Mouse (Mus musculus) erythroblast, adult 5-6 weeks (primary cell): ENCODE data around the gene Stoml3. TPM values are rescaled to one million over a fixed set of nuclear protein-coding genes. Genes with fewer than 3 reads are reported as not detected.
A peak's percentile ranks its signal among the peaks of the same experiment; 100 is the strongest.

Experiments used
- ATAC-seq: replicated peaks from 2 replicates; pipeline ENCODE4 v1.8.0; 2016; ENCODE audit warnings: moderate number of reproducible peaks, mild to moderate bottlenecking, moderate TSS enrichment, inconsistent platforms; ENCODE audit not compliant: poor library complexity, low FRiP score, severe bottlenecking
- total RNA-seq, 2 experiments: library from RNA; stranded (forward) in 1 of 2; stranded (reverse) in 1 of 2; fragments of 150-400 nt in 1 of 2; fragments of 200-764, 138-1000 nt in 1 of 2; gene quantifications; 2 replicates each; pipeline versions ENCODE4 v1.2.3 to v1.2.4; 2015 to 2017; ENCODE audit warnings: low replicate concordance in 2 of 2

The Stoml3 gene
- total RNA-seq (2015; ENCODE audit: low replicate concordance), result not detected in 2 replicates
- total RNA-seq (2017; ENCODE audit: low replicate concordance), result not detected in 2 replicates

DNA sequence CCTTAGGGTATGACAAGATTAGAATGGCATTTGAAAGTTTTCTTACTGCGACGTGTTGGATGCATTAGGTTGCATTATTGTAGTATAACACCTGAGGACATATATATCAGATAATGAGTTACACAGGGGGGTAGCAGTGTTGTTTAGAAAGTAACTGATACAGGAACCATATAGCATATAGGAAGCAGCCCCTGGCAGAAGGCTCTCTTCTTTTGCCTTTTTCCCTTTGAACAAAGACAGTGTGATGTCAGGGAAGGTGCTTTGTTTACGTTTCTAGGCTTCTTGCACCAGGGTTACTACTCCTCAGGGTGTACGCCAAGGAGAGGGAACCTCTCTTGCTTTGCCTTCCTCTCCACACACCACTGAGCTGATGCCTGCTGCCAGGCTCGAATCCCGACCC lies at the start of gene Stoml3:
Gene Stoml3, plus strand, starts transcription at position 301 of the 400 bp plus-strand sequence.
- no peak for ATAC-seq

DNA sequence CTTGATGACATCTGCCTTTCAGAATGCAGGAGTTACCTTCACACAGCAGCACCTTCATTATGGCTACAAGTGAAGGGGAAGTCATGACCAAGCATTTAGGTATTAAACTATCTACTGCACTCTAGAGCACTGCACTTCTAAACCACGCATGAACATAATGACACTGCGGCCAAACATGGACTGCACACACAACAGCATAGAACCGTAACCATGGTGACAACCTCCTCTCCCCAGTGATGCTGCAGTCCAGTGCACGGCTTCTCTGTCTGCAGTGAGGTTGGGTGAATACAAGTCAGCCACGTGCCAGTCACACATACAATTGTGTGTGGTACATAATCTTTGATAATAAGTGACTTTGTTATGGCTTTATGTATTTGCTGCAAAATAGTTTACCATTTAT lies 42.9 kb upstream of the Stoml3 start:
- no peak for ATAC-seq

DNA sequence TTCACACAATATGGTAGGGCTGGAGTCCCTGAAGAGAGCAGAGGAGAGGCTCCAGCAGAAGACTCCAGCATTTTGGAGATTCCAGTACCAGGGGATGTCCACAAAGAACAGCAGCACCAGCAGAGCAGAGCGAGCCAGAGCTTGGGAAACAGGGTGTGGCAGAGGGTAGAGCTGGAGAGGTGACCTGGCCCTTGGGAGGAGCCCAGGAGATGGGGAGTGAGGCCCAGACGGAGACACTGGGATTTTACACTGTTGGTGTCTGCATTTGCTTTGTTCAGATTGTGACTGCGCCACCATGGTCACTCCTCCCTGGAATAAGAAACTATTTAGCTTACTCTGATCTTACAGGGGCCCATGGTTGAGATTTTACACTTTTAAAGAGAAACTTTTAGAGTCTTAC lies 41.7 kb upstream of the Stoml3 start:
- ATAC-seq, result no peak

DNA sequence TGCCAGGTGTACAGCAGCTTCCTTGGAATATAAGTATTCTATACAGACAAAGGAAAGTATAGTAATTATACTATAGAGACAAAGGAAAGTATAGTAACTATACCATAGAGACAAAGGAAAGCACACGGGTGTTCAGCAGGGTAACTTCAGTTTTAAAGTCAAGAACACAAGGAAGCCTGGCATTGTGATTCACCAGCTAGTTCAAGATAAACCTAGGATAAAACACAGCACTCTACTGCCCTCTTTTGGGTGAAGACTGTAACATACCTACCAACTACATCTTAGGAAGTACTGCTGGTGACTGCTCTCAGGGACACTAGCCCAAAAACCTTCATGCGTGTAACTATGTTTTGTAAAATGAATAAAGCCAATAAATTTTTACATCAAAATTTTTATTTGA lies 40.2 kb upstream of the Stoml3 start:
- no peak for ATAC-seq

DNA sequence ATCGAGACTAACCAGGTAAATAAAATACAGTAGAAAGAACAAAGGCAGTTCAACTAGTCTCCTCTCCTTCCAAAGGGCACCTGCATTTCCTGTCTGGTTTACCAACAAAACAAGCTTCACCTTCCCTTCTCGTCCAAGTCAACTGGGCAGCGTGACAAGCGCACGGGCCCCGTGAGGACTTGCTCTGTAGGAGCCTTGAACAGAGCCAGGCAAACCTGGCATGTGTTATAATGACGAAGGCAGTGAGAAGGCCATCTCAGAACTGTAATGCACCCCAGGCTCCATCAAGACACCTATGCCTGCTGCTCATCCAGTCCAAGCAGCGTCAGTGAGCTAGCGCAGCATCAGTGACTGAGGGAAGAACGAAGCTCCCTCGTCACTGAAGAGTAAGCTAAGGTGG lies 37.8 kb upstream of the Stoml3 start:
- no peak for ATAC-seq

DNA sequence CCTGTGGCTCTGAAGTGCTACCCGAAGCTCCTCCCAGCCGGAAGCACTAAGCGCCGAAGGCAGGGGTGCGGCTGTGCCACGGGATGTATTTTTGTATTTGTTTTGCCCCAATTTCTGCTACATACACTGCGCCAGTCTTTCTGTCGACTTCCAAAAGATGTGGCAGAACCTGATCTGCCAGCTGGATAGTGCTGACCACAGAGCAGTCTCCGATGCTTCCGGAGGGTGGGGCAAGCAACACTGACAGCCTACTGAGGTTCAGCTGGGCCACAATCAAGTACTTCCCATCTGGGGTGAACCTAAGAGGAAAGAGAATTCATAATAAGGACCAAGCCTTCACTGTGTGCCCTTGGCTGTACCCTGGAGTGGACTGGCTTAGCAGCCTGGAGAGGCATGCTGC lies 36.1 kb upstream of the Stoml3 start:
- ATAC-seq, result no peak

DNA sequence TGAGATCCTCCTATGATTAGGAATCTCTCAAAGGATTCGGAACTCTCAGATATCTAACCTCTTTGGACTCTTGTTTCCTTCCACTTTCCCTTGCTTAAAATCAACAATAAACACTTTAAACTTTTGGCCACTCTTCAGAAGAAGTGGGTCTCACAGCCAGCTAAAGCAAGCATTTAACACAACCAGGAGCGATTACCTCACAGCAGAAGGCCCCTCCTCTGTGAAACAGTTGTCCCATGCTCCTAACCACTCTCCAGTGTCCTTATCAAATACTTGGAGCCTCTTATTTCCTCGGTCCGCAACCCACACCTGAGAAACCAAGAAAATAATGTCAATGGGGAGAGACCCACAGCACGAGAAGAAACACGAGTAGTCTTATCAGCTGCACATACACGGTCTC lies 35.1 kb upstream of the Stoml3 start:
- ATAC-seq, result no peak

DNA sequence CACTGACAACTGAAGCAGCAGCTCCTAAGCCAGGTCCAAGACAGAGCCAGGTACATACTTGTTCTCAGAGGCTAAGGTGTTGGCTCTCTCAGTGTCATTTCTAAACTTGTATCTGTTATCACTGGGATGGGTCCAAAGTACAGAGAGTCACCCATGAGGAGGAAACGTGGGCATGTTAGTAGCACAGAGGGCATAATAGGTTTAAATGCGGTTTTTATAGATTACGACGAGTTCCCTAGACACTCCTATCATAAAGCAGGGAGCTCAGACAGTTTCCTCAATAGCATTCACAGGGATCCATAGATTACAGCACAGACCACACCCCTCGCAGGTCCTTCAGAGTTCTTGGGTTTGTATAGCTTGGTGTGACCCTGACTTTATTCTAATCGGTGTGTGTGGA lies 34.4 kb upstream of the Stoml3 start:
- no peak for ATAC-seq

DNA sequence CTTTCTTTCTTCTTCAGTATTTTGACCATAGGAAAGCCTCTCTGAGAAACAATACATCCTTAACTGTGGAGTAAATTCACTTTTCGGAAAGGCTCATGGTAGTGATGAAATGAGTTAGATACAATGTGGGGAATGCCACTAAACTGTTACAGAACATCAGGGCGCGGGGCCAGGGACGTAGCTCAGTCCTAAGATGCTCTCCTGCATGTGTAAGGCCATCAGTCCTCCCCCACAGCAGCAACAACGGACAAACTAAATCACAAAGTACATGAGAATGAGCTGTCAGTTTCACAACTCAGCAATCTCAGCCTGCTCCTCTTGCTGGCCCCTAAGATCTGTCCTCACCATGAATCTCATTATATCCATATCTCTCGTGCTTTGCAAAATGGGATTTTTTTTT lies 33.9 kb upstream of the Stoml3 start:
- ATAC-seq, result no peak

DNA sequence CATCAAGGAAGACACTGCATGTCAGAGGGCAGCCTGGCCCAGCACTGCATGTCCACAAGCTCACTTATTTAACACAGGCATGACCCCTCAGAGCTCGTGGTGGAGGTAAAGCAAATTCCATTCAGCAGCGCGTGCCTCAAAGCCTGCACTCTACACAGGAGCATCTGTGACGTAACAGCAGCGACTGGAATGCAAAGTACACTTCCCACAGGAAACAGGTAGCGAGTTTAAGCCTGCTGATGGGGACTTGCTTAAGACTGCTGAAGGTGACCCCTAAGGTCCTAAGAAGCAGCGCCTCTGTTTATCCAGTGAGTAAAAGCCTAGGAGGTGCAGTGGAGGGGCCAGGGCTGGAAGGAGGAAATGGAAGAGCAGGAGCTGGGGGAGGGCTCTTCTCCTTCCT lies 33.5 kb upstream of the Stoml3 start:
- ATAC-seq, result no peak

DNA sequence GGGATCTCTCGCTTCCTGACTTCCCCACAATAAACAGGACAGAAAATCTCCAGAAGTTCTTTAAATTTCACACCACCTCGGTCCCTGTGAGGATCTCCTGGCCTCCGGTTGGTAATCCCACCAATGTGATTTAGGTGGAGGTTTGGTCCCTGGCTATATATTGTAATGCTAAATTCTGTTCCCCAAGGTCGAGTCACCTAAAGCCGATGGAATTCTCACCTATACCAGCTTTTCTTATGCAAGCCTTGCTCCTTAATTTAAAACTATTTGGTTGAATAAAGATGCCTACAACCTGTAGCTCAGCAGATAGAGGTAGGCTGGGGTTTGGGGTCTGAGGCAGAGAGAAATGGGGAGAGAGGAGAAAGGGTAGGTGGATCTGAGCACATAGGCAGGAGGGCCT lies 30.7 kb upstream of the Stoml3 start:
- no peak for ATAC-seq

DNA sequence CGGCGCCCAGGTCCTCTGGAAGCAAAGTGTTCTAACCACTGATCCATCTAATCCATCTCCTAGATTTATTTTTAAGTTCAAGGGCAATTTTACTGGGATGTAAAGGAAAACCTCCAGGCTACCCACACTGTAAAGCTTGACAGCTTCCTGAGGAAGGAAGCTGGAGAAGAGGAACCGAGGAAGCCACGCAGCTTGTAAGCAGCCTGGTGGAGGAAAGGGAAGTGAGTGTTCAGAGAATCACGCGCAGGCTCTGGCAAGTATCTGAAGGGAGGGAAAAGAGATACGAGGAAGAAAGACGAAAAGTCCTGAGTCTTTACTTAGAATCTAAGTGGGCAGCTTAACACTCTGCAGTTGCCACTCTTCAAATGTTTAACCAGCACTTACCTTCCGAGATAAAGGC lies 28.3 kb upstream of the Stoml3 start:
- ATAC-seq, result no peak

DNA sequence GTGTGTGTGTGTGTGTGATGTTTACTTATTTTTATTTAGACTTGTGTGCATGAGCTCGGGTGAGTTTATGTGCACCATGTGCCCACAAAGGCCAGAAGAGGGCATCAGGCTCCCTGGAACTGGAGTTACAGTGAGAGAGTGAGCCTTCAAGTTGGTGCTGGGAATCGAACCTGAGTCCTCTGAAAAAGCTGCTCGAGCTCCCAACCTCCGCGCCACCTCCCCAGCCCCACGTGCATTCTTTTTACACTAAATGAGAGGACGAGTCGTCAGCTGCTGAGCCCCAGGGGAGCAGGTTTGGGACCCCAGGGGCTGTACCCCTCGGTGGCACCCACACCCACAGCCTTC lies 25.8 kb upstream of the Stoml3 start:
- no peak for ATAC-seq

DNA sequence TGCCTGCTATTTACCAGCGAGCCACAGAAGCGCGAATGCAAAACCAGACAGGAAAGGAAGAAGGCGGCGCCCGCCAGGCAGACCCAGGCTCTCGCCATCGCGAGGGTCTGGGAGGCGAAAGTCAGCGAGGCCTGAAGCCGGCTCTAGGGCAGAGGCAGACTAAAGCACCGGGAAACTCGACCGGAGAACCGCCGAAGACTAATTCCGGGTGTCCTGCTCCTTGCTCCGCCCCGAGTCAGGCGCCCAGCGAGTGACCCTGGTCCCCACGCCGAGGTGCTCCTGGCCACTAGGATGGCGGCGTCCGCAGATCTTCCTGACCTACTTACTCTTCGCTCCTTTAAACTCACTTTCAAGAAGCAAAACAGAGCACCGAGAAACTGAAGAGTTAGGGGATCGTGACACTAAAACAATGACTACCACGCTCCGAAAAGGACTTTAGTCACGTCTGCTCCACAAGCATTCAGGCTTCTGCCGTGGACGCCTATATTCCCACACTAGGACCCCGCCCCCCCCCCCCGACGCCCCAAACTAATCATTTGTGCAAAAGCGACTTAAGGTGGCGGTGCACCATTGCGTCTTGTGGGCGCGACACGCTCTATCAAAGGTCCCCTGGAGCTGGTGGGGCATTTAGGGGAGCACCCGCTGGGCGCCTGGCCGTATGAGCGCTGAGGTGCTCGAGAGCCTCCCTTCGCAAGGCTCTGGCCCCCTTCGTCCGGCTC lies 25.2 kb upstream of the Stoml3 start, which contains the start of the genes Nhlrc3 and Proser1:
Gene Nhlrc3, minus strand, starts transcription at position 287 of the 719 bp plus-strand sequence.
Gene Proser1, plus strand, starts transcription at position 621 of the 719 bp plus-strand sequence.
- ATAC-seq, result peak; percentile 93

DNA sequence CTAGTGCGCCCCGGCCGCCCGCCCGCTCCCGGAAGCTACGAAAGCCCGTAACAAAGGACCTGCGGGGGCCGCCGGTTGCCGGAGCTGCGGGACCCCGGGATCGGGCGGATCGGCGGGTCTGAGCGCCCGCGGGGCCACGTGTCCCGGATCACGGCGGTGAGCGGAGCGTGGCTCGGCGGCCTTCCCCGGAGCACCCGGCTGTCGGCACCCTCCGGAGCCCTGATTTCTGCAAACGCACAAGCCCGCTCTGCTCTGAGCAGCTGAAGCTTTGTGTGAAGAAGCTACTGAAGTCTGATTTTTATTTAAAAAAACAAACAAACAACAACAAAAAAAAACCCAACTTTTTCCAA lies 24.7 kb upstream of the Stoml3 start:
- no peak for ATAC-seq

DNA sequence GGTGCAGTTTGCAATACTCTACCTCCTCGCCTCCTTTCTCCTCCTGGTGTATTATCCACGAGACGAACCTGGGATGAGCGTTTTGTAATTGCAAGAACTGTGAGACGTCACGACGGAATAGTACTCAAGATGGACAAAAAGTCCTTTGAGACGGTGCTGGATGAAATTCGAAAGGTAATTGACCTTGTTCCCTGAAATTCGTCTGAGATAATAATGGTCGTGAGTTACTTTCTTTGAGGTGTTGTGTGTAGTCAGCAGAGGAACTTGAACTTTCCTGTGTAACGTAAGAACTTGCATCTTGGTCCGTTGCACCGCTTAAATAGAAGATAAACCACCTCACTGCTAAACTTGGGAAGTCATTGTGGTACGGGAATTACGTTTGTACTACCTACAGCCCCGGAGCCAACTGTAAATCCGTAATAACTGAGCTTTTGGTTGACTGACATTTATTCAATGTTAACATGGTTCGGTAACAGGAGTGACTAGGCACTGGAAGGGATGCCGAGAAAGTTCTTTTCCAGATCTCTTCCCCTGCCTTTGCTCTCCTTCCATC lies 24.2 kb upstream of the Stoml3 start:
- 0 out of 2 replicates have a peak, but pooled peaks have one; percentile 12 for ATAC-seq

DNA sequence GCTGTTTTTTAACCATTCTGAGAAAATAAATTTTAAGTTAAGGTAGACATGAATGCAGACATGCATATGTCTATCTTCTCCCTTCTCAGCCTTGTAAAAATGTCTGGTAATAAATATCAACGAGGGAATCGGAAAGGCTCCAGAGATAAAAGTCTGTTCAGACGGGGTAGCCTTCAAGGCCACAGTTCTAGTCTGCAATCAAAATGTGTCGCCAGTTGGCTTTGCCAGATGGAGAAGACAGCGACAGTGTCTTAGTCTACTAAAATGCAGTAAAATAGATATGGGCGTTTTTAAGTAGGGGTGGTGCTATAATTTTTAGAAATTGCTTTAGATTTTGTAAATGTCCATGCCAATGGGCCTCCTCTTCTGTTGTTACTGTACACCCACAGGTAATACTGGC lies 23.1 kb upstream of the Stoml3 start:
- ATAC-seq, result no peak

DNA sequence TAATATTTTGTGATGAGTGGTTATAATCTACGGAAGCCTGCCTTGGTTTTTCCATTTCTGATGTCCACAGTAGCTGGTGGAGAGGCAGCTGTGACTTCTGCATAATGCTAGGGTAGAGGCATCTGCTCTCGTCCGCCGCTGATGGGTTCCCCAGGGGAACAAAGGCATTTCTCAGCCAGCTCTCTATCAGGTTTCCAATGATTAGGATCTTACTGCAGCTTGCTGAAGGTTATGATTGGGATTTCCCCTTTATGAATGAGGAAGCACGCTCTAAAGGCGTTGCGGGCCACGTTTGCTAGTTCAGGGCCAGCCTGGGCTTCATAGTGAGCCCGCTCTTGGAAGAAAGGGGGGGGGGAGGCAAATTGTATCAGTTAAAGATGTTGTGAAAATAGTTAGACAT lies 22.0 kb upstream of the Stoml3 start:
- no peak for ATAC-seq

DNA sequence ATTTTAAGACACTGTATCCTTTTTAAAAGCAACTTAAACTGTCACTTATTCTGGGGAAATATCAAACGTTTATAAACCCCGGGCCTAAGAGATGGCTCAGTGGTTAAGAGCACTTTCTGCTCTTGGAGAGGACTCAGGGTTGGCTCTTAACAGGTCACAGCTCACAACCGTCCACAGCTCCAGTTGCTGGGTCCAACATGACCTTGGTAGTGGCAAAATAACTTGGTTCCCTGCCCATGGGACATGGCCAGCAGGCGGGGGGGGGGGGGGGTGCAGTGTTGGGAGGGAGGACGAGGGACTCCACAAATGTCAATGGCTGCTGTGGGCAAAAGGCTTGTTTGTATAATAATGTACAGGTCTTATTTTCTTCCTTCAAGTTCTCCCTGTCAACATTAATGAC lies 21.1 kb upstream of the Stoml3 start:
- no peak for ATAC-seq

DNA sequence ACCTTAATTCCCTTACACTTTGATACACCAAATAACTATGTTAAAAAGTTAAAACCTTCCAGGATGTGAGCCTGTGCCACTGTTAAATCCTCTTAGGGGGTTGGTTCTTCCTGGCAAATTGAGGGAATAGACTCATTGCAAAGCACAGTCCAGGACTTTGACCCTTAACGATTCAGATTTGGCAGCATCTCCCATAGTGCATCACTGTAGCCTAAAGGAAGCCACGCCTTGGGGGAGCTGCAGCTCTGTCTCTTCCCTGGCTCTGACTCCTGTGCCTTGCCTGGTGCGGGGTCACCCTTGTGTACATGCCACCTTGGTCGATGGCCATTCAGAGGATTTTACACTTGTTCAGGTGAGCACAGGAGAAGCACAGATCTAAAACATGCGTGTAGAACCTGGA lies 18.8 kb upstream of the Stoml3 start:
- no peak for ATAC-seq

DNA sequence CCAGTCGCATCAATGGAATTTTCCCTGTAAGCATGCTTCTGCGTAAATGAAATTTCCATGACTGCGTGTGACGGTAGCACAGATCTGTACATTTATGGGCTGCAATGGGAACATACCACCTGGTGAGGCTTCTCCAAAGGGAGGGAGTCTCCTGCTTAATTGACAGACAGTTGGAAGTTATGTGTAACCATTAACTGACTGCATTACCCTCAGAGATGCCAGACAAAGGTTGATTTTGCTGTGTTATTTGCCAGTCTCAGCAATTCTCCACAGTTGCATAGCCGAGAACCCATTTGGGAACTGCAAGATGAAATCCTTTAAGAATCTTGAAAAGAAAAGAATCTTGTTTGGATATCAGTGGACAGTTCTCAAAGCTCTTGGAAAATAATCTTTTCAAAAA lies 16.4 kb upstream of the Stoml3 start:
- ATAC-seq, result no peak

DNA sequence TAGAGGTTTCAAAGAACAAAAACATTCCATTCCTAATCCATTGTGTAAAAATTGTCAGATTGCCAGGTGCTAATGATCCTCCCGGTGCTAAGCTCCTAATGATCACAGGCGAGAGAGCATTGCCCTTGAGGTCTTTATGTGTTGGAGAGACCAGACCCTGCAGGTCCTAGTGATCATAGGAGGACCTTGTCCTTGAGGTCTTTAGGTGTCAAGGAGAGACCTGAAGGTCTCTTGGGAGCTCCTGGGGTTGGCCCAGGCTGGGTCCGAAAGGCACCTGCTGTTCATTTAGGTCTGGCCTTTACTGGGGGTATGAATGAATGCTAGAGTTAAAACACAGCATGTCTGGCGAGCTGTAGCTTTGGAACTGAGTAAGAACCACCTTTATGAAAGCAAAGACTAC lies 14.3 kb upstream of the Stoml3 start:
- no peak for ATAC-seq
